Mouse (Mus musculus) c-Kit-positive CD71-positive TER-119-negative erythroid progenitor cells, embryonic 14.5 days (primary cell): Measurements from ENCODE around the gene Atp6v1e1.
A peak's percentile ranks its signal among the peaks of the same experiment; 100 is the strongest.
"Not testable (repeated sequence)": the region's sequence is repeated elsewhere in the genome, so short reads cannot be mapped to it uniquely, and the experiment has no call there.

ENCODE experiments used
- DNase-seq: peaks from one replicate; pipeline ENCODE4 v3.0.0-alpha.2; 2013; ENCODE audit warnings: low read depth

Gene Atp6v1e1

DNA sequence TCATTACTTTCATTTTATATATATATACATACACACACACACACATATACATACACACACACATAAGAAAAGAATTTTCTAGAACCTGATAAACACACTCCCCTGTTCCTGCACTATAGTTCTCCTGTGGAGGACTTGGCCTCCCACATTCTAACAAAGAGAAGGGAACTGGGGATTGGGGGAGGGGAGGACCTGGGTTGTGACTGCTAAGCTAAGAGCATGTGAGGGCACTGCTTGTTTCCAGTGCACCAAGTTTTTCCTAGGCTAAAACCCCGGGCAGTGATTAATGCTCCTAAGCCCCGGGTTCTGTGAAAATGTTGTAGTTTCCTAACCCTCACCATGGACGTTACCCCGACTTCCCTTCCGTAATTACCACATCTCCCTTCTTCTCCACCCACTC lies 2.4 kb downstream of the Atp6v1e1 start:
- no peak for DNase-seq

DNA sequence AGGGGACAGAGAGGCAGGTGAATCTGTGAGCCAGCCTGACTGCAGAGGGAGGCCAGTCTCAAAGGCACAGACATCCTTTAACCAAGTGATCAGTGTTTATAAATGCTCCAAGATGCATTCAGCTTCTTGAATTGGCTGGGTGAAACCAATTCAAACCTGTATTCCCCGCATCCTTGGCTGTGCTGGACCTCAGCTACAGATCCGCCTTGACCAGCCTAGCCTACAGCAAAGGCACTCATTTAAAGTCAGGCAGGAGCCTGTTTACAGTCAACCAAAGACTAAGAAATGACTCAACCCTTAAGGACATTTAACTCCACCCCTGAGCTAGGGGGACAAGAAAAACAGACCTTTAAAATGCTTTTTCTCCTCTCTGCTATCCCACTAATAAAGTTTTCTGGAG lies 3.3 kb downstream of the Atp6v1e1 start:
- DNase-seq: no peak

DNA sequence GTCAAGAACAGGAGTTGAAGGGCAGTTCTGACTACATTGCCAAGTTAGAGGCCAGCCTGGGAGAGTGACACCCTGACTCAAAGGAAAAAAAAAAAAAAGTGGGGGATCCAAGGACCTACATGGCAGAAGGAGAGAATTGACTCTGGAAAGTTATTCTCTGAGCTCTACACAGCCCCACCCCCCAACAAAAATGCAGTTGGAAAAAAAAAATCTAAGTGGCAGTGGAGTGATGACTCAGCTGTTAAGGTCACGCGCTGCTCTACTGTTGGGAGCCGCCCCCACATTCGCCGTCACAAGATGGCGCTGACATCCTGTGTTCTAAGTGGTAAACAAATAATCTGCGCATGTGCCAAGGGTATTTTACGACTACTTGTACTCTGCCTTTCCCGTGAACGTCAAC lies 10.6 kb downstream of the Atp6v1e1 start:
- DNase-seq: not testable (repeated sequence)

DNA sequence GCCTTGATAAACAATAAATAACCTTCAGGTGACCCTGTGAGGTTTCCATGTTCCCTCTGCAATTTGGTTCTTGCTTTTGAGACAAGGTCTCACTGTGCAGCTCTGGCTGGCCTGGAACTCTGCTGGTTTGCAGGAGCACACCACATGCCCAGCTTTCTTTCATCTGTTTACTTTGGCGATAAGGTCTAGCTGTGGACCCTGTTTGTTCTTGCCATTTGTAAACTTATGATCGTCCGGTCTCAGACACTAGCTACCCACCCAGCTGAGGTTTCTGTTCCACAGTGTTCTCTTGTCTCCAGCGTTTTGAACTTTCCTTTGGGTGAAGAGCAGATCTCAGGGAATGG lies 14.9 kb downstream of the Atp6v1e1 start:
- no peak for DNase-seq

DNA sequence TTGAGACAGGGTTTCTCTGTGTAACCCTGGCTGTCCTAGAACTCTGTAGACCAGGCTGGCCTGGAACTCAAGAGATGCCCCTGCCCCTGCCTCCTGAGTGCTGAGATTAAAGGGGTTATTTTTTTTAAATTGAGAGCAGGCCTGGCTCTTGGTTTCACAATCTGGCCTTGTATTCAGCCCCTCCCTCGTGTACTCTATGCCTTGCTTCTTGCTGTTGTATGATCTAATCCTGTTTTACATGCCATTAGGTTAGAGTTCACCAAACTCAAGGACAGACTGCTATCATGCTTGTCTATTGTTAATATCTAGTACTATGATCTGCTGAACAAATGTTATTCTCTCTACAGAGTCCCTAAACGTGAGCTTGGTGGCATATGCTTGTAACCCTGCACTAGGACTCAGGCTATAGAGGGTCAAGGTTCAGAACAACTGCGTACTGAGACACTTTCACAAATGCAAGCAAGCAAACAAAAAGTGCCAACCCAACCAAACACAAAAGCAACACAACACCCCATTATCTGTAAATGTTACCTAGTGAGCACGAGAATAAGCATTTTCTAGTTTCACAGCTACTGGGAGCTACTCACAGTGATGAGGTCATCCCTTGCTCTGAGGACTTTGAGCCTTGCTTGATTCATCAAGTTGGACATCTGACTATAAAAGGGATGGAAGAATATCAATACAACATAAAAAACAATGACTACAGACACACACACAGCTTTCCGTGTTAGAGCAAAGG lies 15.4 kb downstream of the Atp6v1e1 start:
- DNase-seq: no peak

DNA sequence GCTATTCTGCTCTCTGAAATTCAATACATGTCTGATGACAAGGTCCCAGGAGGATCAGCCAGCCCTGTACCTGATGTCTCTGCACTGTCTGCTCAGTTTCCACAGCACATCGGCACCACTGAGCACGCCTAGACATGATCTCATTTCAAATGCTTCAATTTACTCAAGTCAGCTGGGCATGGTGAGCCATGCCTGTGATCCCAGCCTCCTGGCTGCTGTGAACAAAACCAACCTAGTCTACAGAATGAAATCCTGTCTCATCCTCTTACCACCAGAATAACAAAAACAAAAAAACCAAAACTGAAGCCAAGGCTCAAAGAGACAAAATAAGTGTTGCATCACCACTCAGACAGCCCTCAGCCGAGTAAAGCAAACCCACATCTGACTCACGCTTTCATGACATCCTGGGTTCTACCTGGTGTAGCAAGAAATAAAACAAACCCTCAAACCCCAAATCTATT lies 23.0 kb downstream of the Atp6v1e1 start:
- DNase-seq: no peak

DNA sequence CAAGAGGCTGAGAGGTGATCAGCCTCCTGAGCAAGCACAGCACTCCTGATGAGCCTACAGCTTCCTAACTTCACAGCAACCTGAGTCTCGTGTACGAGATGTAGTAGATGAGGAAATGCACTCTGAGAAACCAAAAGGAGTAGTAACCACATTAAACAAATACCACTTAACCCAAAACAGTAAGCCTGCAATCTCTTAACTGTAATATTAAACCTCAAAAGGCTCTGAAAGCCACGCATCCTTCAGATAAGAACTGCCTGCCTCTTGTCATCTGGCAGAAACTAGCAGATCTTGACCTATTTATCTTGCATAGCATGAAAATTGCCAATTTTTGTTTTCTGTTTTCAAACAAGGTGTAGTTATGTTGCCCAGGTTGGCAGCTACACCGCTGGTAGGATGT lies 23.7 kb downstream of the Atp6v1e1 start:
- no peak for DNase-seq

DNA sequence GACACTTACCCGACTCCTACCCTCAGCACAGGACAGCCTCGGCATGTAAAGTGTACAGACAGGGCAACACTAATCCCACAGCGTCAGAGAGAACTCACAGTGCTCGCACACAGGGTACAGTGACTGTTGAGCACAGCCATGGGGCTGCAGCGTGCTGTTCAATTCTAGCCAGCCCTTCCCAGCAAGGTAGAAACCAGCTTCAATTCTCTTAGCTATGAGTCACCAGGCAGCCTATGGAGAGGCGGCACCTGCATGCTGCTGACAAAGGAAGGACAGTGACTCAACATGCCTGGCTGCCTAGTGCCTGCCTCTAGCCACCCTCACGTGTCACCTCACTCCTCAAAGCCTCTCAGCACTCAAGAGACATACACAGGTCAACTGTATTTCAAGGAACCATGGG lies 24.6 kb downstream of the Atp6v1e1 start:
- no peak for DNase-seq

DNA sequence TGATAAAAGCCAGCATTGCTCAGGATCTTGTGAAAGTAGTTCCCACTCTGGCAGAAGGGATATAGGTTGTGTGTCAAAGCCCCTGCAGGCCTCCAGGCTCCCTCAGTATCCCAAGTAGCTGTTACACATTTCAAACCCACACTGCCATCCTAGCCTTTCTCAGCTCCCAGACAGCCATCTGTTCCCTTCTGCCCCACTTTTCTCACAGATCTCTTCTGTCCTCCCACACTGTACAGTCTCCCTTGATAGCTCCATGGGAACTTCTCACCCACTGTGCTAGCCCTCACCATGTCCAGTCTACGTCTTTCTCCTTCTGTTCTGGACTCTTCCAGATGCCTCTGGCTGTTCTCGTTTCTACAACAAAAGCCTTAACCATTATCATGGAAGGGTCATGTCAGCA lies 26.5 kb downstream of the Atp6v1e1 start:
- DNase-seq: no peak

DNA sequence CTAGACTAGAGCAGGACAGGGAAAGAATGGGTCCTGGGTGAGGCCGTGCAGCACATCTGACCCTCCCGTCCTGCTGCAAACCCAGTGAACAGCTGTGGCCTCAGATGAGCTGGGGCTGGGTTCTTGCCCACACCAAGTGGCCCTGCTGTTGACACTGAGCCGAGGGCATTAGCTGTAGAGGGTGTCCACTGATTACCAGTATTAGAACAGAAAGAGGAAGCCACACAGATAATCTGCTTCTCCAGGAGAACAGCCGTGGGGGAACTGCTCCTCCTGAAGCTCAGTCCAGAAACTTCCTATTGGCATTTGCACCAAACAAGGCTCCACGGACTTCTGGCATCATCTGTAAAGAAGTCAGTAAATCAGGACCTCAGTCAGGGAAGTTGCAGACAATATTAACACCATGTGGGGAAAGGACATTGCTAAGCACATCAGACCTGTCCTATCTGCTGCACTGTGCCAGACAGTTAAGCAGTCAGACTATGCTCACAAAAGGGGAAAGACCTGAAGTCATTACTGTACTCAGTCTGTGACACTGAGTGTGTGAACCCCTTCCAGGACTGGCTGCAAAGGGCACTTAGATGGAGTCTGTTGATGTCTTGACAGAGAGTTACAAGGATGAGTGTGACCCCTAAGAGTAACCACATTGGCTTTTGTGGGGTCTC lies 27.0 kb downstream of the Atp6v1e1 start:
- no peak for DNase-seq

DNA sequence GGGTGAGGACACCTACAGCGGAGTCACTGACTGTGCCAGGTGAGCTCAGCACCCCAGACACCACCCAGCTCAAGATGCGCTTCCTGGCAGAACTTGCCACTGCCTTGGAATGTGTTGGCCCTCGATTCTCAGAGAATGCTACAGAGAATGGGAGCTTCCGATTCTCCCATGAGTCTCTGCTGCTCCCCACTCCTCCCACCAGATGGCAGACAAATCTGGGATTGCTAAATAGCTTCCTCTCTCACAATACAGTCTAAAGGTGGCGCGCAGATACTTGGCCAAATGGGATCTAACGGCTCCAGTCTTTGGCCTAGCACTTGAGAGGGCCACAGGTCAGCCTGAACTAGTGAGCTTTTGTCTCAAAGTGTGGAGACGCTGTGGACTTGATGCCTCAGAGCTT lies 29.6 kb downstream of the Atp6v1e1 start:
- no peak for DNase-seq

DNA sequence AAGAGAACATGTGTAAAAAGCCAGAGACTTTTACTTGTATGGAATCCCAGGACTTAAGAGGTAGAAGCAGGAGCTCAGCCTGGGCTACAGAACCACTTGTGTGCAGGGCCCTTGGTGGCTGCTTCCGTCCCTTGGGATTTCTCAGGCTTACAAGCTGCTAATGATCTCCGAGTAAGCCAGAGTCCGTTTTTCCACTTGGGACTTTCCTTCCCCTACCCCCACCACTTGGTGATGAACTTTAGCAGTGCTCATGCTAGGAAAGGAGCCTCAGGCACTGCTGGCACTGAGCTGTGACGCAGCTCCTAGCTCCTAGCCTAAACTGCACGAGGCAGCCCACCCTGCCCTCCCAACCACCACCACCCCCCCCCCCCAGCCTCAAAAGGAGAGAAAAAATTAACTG lies 31.9 kb downstream of the Atp6v1e1 start:
- no peak for DNase-seq

DNA sequence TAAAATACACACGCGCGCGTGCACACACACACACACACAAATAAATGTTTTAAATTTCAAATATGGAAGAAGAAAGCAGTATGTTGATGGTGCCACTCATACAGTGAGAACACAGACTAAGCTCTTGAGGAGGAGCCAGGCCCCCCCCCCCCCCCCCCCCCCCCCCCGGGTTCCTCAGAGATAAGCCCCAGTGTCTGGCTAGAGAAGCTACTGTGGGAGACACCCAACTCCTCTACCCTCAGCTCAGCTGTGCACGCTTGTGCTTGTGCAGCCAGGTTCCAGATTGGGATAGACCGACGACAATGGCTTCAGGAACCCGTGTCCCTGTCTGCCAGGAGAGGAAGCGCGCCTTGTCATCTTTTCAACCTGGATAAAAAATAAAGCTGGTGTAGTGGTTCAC lies 32.4 kb downstream of the Atp6v1e1 start:
- peak; percentile 23 for DNase-seq

DNA sequence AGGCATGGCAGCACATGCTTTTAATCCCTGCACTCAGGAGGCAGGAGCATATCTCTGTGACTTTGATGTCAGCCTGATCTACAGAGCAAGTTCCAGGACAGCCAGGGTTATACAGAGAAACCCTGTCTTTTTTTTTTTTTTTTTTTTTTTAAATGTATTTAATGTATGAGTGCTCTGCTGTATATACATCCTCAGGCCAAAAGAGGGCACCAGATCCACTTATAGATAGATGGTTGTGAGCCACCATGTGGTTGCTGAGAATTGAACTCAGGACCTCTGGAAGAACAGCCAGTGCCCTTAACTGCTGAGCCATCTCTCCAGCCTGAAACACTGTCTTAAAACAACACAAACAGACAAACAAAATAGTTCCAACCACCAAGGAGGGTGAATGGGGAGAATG lies 33.7 kb downstream of the Atp6v1e1 start:
- peak; percentile 44 for DNase-seq

DNA sequence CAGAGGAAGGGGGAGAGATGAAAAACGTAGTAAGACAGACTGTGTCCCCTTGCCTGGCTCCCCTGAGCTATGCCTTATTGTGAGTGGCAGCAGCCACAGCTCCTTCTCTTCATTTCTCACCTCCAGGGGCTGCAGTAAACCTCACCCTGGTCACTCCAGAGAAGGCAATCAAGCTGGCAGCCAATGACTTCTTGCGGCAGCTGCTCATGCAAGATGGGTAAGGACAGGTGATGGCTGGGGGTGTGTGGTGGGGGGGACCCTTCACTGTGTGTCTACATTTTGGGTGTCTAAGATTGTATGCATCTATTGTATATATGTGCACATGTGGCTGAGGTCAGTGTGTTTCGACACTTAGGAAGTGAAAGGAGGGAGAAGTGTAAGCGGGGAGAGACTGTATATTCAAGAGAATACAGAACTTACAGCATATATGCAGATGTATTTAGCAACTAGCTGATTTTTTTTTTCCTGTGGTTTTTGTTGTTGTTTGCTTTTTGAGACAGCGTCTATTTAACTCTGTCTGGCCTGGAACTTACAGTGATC lies 34.5 kb downstream of the Atp6v1e1 start:
- DNase-seq: no peak

DNA sequence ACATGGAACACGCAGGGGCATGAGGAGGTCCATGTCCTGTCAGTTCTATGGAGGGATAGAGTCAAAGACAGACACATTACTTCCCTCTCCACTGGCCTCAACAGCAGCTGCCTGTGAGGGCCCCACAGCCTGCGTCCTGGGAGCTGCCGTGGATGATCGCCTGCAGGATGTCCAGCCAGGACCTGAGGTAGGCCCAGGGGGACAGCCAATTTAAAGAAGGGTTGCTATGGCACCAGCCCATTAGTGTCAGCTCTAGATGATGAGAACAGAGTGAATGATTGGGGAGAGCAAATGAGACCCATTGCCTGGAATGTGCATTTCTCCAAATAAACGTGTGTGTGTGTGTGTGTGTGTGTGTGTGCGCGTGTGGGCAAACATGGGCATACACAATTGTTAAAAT lies 38.2 kb downstream of the Atp6v1e1 start:
- no peak for DNase-seq

DNA sequence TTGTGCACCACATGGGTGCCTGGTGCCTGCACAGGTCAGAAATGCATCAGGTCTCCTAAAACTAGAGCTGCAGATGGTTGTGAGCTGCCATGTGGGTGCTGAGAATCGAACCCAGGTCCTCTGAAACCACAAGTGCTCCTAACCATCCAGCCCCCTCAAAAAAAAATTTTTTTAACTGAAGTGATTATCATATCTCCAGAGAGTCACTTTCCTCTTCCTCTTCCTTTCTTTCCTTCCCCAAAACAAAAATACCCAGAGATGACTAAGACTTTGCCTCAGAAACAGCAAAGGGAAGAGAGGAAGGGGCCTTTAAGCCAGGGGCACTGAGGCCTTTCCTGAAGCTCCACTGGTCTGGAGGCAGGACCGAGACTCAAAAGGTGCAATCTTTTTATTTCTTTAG lies 39.6 kb downstream of the Atp6v1e1 start:
- no peak for DNase-seq

DNA sequence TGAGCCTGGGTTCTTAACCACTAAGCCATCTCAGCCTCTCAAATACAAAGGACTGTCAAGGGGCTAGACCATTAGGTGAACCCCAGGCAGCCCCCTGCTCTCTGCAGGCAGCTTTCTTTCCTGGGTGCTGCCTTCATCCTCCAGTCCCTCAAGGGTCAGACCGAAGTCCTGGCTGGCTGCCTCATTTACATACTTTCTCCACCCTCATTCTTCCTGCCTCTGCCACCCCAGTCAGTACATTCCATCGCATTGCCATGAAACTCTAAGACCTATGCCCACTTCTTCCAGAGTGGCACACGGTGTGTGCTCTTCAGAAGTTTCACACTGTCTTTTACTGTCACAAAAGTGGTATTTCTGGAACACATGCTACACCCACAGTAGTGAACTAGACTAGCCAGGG lies 44.4 kb downstream of the Atp6v1e1 start:
- DNase-seq: no peak

DNA sequence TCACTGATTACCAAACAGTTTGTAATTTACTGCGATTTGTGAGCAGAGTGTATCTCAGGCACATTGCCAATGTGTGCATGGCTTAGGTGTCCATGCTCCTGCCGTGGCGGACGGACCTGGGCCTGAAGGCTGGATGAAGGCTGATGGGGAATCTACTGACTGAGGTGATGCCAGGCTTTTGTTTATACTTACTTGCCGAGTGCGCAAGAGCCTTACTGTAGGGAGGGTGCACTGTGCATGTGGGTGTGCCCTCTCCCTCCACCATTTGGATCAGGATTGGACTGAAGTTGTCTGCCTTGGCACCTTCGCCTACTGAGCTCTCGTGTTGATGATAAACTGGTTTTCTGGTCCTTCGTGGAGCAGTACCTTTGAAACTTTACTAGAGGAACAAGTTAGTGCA lies 45.1 kb downstream of the Atp6v1e1 start:
- no peak for DNase-seq

DNA sequence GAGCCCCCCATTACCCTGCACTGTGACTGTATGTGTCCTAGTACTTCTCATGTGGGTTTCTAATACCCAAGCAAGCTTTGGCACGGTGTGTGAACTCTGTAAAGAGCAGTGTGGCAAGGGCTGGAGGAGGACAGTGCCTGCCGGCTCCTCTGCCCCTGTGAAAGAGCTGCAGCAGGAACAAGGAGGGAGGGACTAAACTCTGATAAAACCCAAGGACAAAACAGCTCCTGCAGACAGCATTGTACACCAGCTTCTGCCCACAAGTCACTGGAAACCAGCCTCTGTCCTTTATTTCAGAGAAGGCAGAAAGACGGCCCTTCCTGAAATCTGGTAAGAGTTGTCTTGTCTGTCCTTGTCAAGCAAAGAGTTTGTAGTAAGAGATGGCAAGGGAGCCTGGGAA lies 46.3 kb downstream of the Atp6v1e1 start:
- DNase-seq: no peak

DNA sequence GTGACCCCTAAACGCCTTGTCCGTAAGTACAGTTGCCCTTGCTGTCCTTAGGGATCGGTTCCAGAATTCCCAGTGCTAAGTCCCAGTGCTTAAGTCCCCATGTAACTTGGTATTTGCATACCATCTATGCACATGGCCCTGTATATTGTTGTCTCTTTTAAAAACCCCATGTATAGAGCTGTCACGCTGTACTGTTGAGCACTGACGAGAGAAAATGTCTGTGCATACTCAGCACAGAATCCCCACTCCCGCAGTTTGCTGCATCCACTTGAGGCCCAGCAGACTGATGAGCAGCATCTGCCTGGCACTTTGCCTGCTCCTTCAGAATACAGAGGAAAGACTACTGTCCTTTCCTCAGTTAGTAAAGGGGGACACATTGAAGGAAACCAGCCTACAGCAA lies 48.8 kb downstream of the Atp6v1e1 start:
- no peak for DNase-seq

DNA sequence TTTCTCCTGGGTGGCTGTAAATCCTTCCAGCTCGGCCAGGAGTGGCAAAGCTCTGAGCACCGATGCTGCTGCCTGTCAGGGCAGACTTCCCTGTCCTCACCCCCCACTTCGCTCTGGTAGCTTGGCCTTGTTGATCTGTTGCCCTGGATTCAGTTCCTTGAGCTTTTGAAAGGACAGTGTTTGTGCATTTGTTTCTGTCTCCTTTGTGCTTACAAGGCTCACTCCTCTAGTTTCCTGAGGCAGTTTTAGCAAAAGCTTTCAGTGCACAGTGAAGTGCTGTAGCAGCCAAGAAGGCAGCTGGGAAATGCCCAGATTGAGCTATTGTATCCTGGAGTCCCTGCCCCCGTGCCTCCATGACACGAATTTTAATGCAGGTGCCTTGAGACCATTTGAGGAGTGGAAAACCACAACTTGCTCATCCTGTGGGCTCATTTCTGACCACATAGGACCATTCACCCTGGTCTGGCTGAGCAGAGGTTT lies 49.4 kb downstream of the Atp6v1e1 start, which contains the start of gene Slc25a18:
TSS of gene Slc25a18 (plus strand) at position 430 of the 480 bp plus-strand sequence.
- DNase-seq: no peak

DNA sequence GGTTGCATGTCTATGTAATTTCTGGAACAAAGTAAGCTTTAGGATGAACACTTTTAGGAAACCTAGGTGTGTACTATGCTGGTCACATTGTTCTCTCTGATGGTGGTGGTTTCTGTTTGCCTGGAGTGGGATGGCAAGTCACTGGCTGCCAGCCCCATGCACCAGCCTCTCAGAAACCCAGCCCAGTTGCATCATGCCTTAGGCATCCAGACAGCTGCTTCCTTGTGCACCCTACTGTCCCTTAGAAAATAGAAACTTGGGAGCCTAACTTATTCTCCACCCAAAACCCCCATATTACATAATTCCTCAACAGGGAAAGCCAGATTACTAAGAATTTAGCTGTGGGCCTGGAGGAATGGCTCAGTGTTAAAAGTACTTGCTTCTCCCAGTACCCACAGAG lies 50.6 kb downstream of the Atp6v1e1 start:
- no peak for DNase-seq

DNA sequence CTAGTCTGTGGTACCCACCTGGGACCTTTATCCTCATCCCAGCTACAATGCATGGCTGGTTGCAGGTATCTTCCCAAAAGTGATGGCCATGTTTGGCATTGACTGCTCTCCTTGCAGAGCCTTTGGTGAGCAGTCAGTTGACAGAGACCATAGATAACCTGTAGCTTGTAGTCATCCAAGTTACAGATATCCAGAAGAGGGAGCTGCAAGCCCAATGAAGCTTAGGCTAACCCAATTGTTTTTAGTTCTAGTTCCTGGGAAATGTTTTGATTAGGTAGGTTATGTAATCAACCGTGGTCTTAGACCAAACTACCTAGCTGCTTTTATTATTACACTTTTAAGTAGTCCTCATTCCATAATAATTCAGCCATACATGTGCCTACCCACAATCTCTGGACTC lies 51.2 kb downstream of the Atp6v1e1 start:
- no peak for DNase-seq
